In the genomic region with DNA sequence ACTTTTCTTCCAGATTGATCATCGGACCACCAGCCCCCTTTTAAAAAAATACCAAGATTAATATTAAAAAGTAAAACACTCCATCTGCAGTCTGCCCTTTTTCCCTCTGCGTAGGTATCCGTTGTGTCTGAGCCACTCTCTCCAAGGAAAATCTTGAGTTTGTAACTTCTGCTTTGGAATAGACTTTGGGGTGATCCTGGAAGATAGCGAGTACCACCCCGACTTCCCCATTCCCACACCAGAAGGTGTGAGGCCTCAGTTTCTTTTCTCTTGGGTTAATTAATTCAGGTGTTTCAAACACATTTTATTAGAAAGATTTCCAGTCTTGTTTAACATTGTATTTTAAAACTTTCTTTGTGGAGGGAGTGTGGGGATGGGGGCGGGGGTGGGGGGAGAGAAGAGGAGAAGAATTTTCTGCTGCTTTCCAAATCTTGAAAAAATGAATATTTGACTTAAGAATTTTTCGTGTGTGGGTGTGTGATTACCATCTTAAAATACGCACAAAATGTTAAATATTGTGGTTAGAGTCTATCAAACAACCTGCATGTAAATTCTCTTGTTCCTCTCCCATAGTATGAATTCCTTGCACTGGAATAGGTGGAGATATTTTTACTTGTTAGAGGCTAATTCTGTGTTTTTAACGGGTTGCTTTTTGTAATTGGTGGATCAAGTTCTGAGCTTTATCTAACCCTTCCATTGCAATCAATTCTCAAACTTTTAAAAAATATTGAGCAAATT, we compare ENCODE assay signal across 8 mouse cellular contexts. TPM values are rescaled to one million over a fixed set of nuclear protein-coding genes. Genes with fewer than 3 reads are reported as not detected.
DNase-seq lines count a peak whose midpoint lies in the region; ATAC-seq lines count a peak whose summit lies in the region.

No protein-coding gene starts in this region.

- peak overlapping the region; percentile 62 for H3K4me2 ChIP-seq in kidney, embryonic 15.5 days
- H3K4me2 ChIP-seq in hindbrain, embryonic 13.5 days = peak overlapping the region; percentile 85
- peak overlapping the region; percentile 74 for H3K4me2 ChIP-seq in midbrain, embryonic 13.5 days (replicated peaks)

- peak overlapping the region; percentile 88 for H3K4me3 ChIP-seq in kidney, embryonic 15.5 days (replicated peaks)
- peak overlapping the region; percentile 75 for H3K4me3 ChIP-seq in brown adipose tissue, adult 24 weeks (ENCODE audit: insufficient read depth, low read depth, low read length)
- peak overlapping the region; percentile 97 for H3K4me3 ChIP-seq in hindbrain, embryonic 13.5 days
- peak overlapping the region; percentile 87 for H3K4me3 ChIP-seq in midbrain, embryonic 13.5 days (replicated peaks)

- DNase-seq in kidney, adult 9 months = no peak
- no peak for DNase-seq in Muller cell, postnatal 12 days (ENCODE audit: inconsistent ontology term)
- DNase-seq in ovary, postnatal 14 days (ENCODE audit: low spot score) = no peak
- DNase-seq in natural killer cell, adult 2 months (ENCODE audit: low spot score in 2 of 2) = no peak

- peak overlapping the region; percentile 96 for H3K27ac ChIP-seq in kidney, embryonic 15.5 days
- no peak overlapping the region; the same call in 1 of the 2 replicates for H3K27ac ChIP-seq in brown adipose tissue, adult 24 weeks (replicated peaks; ENCODE audit: low read depth, low read length)
- H3K27ac ChIP-seq in hindbrain, embryonic 13.5 days = peak overlapping the region; percentile 96
- peak overlapping the region; percentile 93 for H3K27ac ChIP-seq in midbrain, embryonic 13.5 days

- WGBS in kidney, embryonic 15.5 days = 3% methylated on average over 9 of the region's 9 CpGs
- 7% methylated on average over 9 of the region's 9 CpGs for WGBS in hindbrain, embryonic 13.5 days
- WGBS in midbrain, embryonic 13.5 days = 5% methylated on average over 9 of the region's 9 CpGs

- peak overlapping the region; percentile 95 for H3K9ac ChIP-seq in kidney, embryonic 15.5 days
- peak overlapping the region; percentile 98 for H3K9ac ChIP-seq in hindbrain, embryonic 13.5 days
- peak overlapping the region; percentile 95 for H3K9ac ChIP-seq in midbrain, embryonic 13.5 days (replicated peaks)

- H3K36me3 ChIP-seq in kidney, embryonic 15.5 days = peaks cover 40% of the 10 kb centered on the region
- peaks cover 9% of the 10 kb centered on the region for H3K36me3 ChIP-seq in hindbrain, embryonic 13.5 days
- H3K36me3 ChIP-seq in midbrain, embryonic 13.5 days = peaks cover 15% of the 10 kb centered on the region

- no peak for ATAC-seq in kidney, embryonic 15.5 days (replicated peaks; ENCODE audit: low FRiP score)
- ATAC-seq in hindbrain, embryonic 13.5 days (ENCODE audit: low FRiP score) = no peak
- no peak for ATAC-seq in midbrain, embryonic 13.5 days

- no peaks in the 10 kb centered on the region for H3K27me3 ChIP-seq in kidney, embryonic 15.5 days
- no peaks in the 10 kb centered on the region for H3K27me3 ChIP-seq in hindbrain, embryonic 13.5 days
- no peaks in the 10 kb centered on the region for H3K27me3 ChIP-seq in midbrain, embryonic 13.5 days

- peaks cover 29% of the 10 kb centered on the region for H3K4me1 ChIP-seq in kidney, embryonic 15.5 days
- no peaks in the 10 kb centered on the region for H3K4me1 ChIP-seq in brown adipose tissue, adult 24 weeks (ENCODE audit: control insufficient read depth, insufficient read depth, insufficient read length, low read length)
- H3K4me1 ChIP-seq in hindbrain, embryonic 13.5 days (replicated peaks) = peaks cover 31% of the 10 kb centered on the region
- peaks cover 43% of the 10 kb centered on the region for H3K4me1 ChIP-seq in midbrain, embryonic 13.5 days (replicated peaks)

- H3K9me3 ChIP-seq in kidney, embryonic 15.5 days (replicated peaks) = no peaks in the 10 kb centered on the region
- no peaks in the 10 kb centered on the region for H3K9me3 ChIP-seq in hindbrain, embryonic 13.5 days
- H3K9me3 ChIP-seq in midbrain, embryonic 13.5 days = no peaks in the 10 kb centered on the region

RNA-seq across cellular contexts. Expression of a gene that starts 1.3 kb away (rescaled TPM):
- 61.0 and 66.0 TPM in 2 replicates for polyA plus RNA-seq in kidney, embryonic 15.5 days (2015; fragmentation: Nextera tagmentation; extraction: Ambion mirVana)
- 5.8 and 6.4 TPM in 2 replicates for polyA plus RNA-seq in brown adipose tissue, adult 24 weeks (2012; ENCODE audit: insufficient read depth, insufficient read length, missing spikeins)
- 56.8 and 57.6 TPM in 2 replicates for polyA plus RNA-seq in hindbrain, embryonic 13.5 days (2015; fragmentation: Nextera tagmentation; extraction: Ambion mirVana)
- 73.5 and 79.9 TPM in 2 replicates for polyA plus RNA-seq in midbrain, embryonic 13.5 days (2015; fragmentation: Nextera tagmentation; extraction: Ambion mirVana)

RNA-seq across cellular contexts. Expression of a gene that starts 1.8 kb away (rescaled TPM):
- 12.1 and 12.3 TPM in 2 replicates for polyA plus RNA-seq in kidney, embryonic 15.5 days (2015; fragmentation: Nextera tagmentation; extraction: Ambion mirVana)
- polyA plus RNA-seq in brown adipose tissue, adult 24 weeks (2012; ENCODE audit: insufficient read depth, insufficient read length, missing spikeins) = 0.67 TPM in 1 of 2 replicates, not detected in the other
- 3.0 and 3.5 TPM in 2 replicates for polyA plus RNA-seq in hindbrain, embryonic 13.5 days (2015; fragmentation: Nextera tagmentation; extraction: Ambion mirVana)
- 4.4 and 4.6 TPM in 2 replicates for polyA plus RNA-seq in midbrain, embryonic 13.5 days (2015; fragmentation: Nextera tagmentation; extraction: Ambion mirVana)

RNA-seq across cellular contexts. Expression of a gene that starts 16.5 kb away (rescaled TPM):
- polyA plus RNA-seq in kidney, embryonic 15.5 days (2015; fragmentation: Nextera tagmentation; extraction: Ambion mirVana) = 29.1 and 33.4 TPM in 2 replicates
- 5.6 and 6.4 TPM in 2 replicates for polyA plus RNA-seq in brown adipose tissue, adult 24 weeks (2012; ENCODE audit: insufficient read depth, insufficient read length, missing spikeins)
- 82.1 and 83.5 TPM in 2 replicates for polyA plus RNA-seq in hindbrain, embryonic 13.5 days (2015; fragmentation: Nextera tagmentation; extraction: Ambion mirVana)
- 87.6 and 87.8 TPM in 2 replicates for polyA plus RNA-seq in midbrain, embryonic 13.5 days (2015; fragmentation: Nextera tagmentation; extraction: Ambion mirVana)

RNA-seq across cellular contexts. Expression of a gene that starts 23.8 kb away (rescaled TPM):
- 21.2 and 22.1 TPM in 2 replicates for polyA plus RNA-seq in kidney, embryonic 15.5 days (2015; fragmentation: Nextera tagmentation; extraction: Ambion mirVana)
- polyA plus RNA-seq in brown adipose tissue, adult 24 weeks (2012; ENCODE audit: insufficient read depth, insufficient read length, missing spikeins) = 5.2 and 5.4 TPM in 2 replicates
- 21.3 and 22.4 TPM in 2 replicates for polyA plus RNA-seq in hindbrain, embryonic 13.5 days (2015; fragmentation: Nextera tagmentation; extraction: Ambion mirVana)
- 23.0 and 23.7 TPM in 2 replicates for polyA plus RNA-seq in midbrain, embryonic 13.5 days (2015; fragmentation: Nextera tagmentation; extraction: Ambion mirVana)

RNA-seq across cellular contexts. Expression of a gene that starts 36.5 kb away (rescaled TPM):
- 24.2 and 25.6 TPM in 2 replicates for polyA plus RNA-seq in kidney, embryonic 15.5 days (2015; fragmentation: Nextera tagmentation; extraction: Ambion mirVana)
- 0.71 and 1.8 TPM in 2 replicates for polyA plus RNA-seq in brown adipose tissue, adult 24 weeks (2012; ENCODE audit: insufficient read depth, insufficient read length, missing spikeins)
- polyA plus RNA-seq in hindbrain, embryonic 13.5 days (2015; fragmentation: Nextera tagmentation; extraction: Ambion mirVana) = 190 and 193 TPM in 2 replicates
- 186 and 190 TPM in 2 replicates for polyA plus RNA-seq in midbrain, embryonic 13.5 days (2015; fragmentation: Nextera tagmentation; extraction: Ambion mirVana)
